Mouse (Mus musculus): ENCODE data around the gene Itpr1.

Gene Itpr1

GRCm38 (mm10) chr6:108468226-108468825, 255.4 kb downstream of the Itpr1 start:
- no peak for DNase-seq (ENCODE audit: low spot score)

GRCm38 (mm10) chr6:108471878-108472277, 259.0 kb downstream of the Itpr1 start:
- no peak for DNase-seq (ENCODE audit: low spot score)

GRCm38 (mm10) chr6:108472748-108473147, 259.9 kb downstream of the Itpr1 start:
- no peak for DNase-seq (ENCODE audit: low spot score)

- DNase-seq (ENCODE audit: low spot score), result no peak
These were observed 263.9 kb downstream of the Itpr1 start for GRCm38 (mm10) chr6:108476797-108477235.

GRCm38 (mm10) chr6:108477602-108478001, 264.7 kb downstream of the Itpr1 start:
- no peak for DNase-seq (ENCODE audit: low spot score)

- no peak for DNase-seq (ENCODE audit: low spot score)
These were observed 268.3 kb downstream of the Itpr1 start for GRCm38 (mm10) chr6:108481190-108481589.

- DNase-seq (ENCODE audit: low spot score), result no peak
These were observed 269.6 kb downstream of the Itpr1 start for GRCm38 (mm10) chr6:108482464-108482863.

GRCm38 (mm10) chr6:108486212-108486992, 273.5 kb downstream of the Itpr1 start:
- no peak for DNase-seq (ENCODE audit: low spot score)

- no peak for DNase-seq (ENCODE audit: low spot score)
These were observed 274.5 kb downstream of the Itpr1 start for GRCm38 (mm10) chr6:108487300-108487835.

- DNase-seq (ENCODE audit: low spot score), result no peak
These were observed 275.4 kb downstream of the Itpr1 start for GRCm38 (mm10) chr6:108488250-108488649.

GRCm38 (mm10) chr6:108491969-108492368, 279.1 kb downstream of the Itpr1 start:
- DNase-seq (ENCODE audit: low spot score), result peak; percentile 37

GRCm38 (mm10) chr6:108493753-108494152, 280.9 kb downstream of the Itpr1 start:
- DNase-seq (ENCODE audit: low spot score), result no peak

GRCm38 (mm10) chr6:108494185-108494804, 281.4 kb downstream of the Itpr1 start:
- DNase-seq (ENCODE audit: low spot score), result no peak

- no peak for DNase-seq (ENCODE audit: low spot score)
These were observed 282.1 kb downstream of the Itpr1 start for GRCm38 (mm10) chr6:108494994-108495393.

GRCm38 (mm10) chr6:108498070-108498469, 285.2 kb downstream of the Itpr1 start:
- DNase-seq (ENCODE audit: low spot score), result no peak

GRCm38 (mm10) chr6:108503651-108504050, 290.8 kb downstream of the Itpr1 start:
- DNase-seq (ENCODE audit: low spot score), result no peak

- DNase-seq (ENCODE audit: low spot score), result no peak
These were observed 291.8 kb downstream of the Itpr1 start for GRCm38 (mm10) chr6:108504717-108505116.

- no peak for DNase-seq (ENCODE audit: low spot score)
These were observed 293.3 kb downstream of the Itpr1 start for GRCm38 (mm10) chr6:108506161-108506560.

GRCm38 (mm10) chr6:108507337-108507736, 294.4 kb downstream of the Itpr1 start:
- no peak for DNase-seq (ENCODE audit: low spot score)

GRCm38 (mm10) chr6:108509320-108509719, 296.4 kb downstream of the Itpr1 start:
- no peak for DNase-seq (ENCODE audit: low spot score)

- DNase-seq (ENCODE audit: low spot score), result no peak
These were observed 297.2 kb downstream of the Itpr1 start for GRCm38 (mm10) chr6:108510101-108510500.

GRCm38 (mm10) chr6:108512097-108512496, 299.2 kb downstream of the Itpr1 start:
- no peak for DNase-seq (ENCODE audit: low spot score)

GRCm38 (mm10) chr6:108512994-108513393, 300.1 kb downstream of the Itpr1 start:
- DNase-seq (ENCODE audit: low spot score), result no peak

All from embryo, embryonic 10 days (tissue).